Mouse (Mus musculus): Measurements from ENCODE around the gene Sh2d6. TPM values are rescaled to one million over a fixed set of nuclear protein-coding genes. Genes with fewer than 3 reads are reported as not detected.
"Not testable (repeated sequence)": the region's sequence is repeated elsewhere in the genome, so short reads cannot be mapped to it uniquely, and the experiment has no call there.

Sh2d6 gene
- polyA plus RNA-seq, 1 experiment from 2014 or later, result 0.39 TPM

DNA sequence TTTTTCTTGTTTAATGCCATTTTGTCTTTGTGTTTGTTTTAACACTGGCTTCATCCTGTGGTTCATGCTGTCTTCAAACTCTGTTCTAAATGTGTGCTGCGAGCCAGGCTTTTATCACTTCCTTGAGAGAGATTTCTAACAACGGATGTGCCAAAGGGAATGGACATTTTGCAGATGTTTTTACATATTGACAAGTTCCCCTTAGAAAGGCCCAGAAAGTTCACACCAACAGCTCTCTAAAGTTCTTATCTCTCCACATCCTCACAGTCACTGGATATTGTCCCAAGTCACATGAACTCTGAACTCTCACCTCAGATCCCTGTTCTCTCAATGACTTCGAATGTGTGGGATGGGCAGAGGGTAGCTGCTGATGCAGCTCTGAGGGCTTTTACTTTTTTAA, 30.4 kb downstream of the Sh2d6 start:
- Histone ChIP-seq H3K4me2 (ENCODE audit: low read length) (no peak overlapping the region), H3K27me3 (replicated peaks; ENCODE audit: control insufficient read depth, insufficient read depth, low read length) (no peaks in the 10 kb centered on the region), H3K4me1 (replicated peaks; ENCODE audit: control insufficient read depth, insufficient read depth, low read length) (no peaks in the 10 kb centered on the region), H3K27ac (ENCODE audit: low read length) (no peak overlapping the region), H3K9me3 (ENCODE audit: control insufficient read depth, low read length) (no peaks in the 10 kb centered on the region), H3K4me3 (replicated peaks; ENCODE audit: low read length) (no peak overlapping the region), H3K36me3 (ENCODE audit: control insufficient read depth, insufficient read depth) (no peaks in the 10 kb centered on the region), H3K9ac (replicated peaks; ENCODE audit: low read depth, low read length) (no peak overlapping the region)
- 86% methylated on average over 3 of the region's 3 CpGs for WGBS
- ATAC-seq, result no peak

- ATAC-seq, result no peak
- Histone ChIP-seq H3K9me3 (ENCODE audit: control insufficient read depth, low read length) (no peaks in the 10 kb centered on the region), H3K4me3 (replicated peaks; ENCODE audit: low read length) (no peak overlapping the region), H3K4me1 (replicated peaks; ENCODE audit: control insufficient read depth, insufficient read depth, low read length) (no peaks in the 10 kb centered on the region), H3K27ac (ENCODE audit: low read length) (no peak overlapping the region), H3K27me3 (replicated peaks; ENCODE audit: control insufficient read depth, insufficient read depth, low read length) (no peaks in the 10 kb centered on the region), H3K9ac (replicated peaks; ENCODE audit: low read depth, low read length) (no peak overlapping the region), H3K4me2 (ENCODE audit: low read length) (no peak overlapping the region), H3K36me3 (ENCODE audit: control insufficient read depth, insufficient read depth) (no peaks in the 10 kb centered on the region)
Observed at GRCm38 (mm10) chr6:72489534-72489933, 32.0 kb downstream of the Sh2d6 start.

- H3K27me3 ChIP-seq (replicated peaks; ENCODE audit: control insufficient read depth, insufficient read depth, low read length), result no peaks in the 10 kb centered on the region
- 64% methylated on average over 3 of the region's 3 CpGs for WGBS
Observed at GRCm38 (mm10) chr6:72488850-72489249, 32.7 kb downstream of the Sh2d6 start.

GRCm38 (mm10) chr6:72487282-72487681, 34.2 kb downstream of the Sh2d6 start:
- Histone ChIP-seq H3K4me1 (replicated peaks; ENCODE audit: control insufficient read depth, insufficient read depth, low read length) (no peaks in the 10 kb centered on the region), H3K4me3 (replicated peaks; ENCODE audit: low read length) (no peak overlapping the region), H3K27me3 (replicated peaks; ENCODE audit: control insufficient read depth, insufficient read depth, low read length) (no peaks in the 10 kb centered on the region), H3K27ac (ENCODE audit: low read length) (no peak overlapping the region), H3K4me2 (ENCODE audit: low read length) (no peak overlapping the region), H3K9ac (replicated peaks; ENCODE audit: low read depth, low read length) (no peak overlapping the region), H3K36me3 (ENCODE audit: control insufficient read depth, insufficient read depth) (no peaks in the 10 kb centered on the region), H3K9me3 (ENCODE audit: control insufficient read depth, low read length) (no peaks in the 10 kb centered on the region)
- no peak for ATAC-seq
- WGBS, result 66% methylated on average over 3 of the region's 3 CpGs

More at GRCm38 (mm10) chr6:72488850-72489249, 32.7 kb downstream of the Sh2d6 start:
- no peak for ATAC-seq
- no peak overlapping the region for H3K9ac ChIP-seq (replicated peaks; ENCODE audit: low read depth, low read length)
- H3K4me1 ChIP-seq (replicated peaks; ENCODE audit: control insufficient read depth, insufficient read depth, low read length), result no peaks in the 10 kb centered on the region
- no peaks in the 10 kb centered on the region for H3K9me3 ChIP-seq (ENCODE audit: control insufficient read depth, low read length)
- no peak overlapping the region for H3K4me3 ChIP-seq (replicated peaks; ENCODE audit: low read length)
- H3K27ac ChIP-seq (ENCODE audit: low read length), result no peak overlapping the region
- H3K4me2 ChIP-seq (ENCODE audit: low read length), result no peak overlapping the region
- no peaks in the 10 kb centered on the region for H3K36me3 ChIP-seq (ENCODE audit: control insufficient read depth, insufficient read depth)

DNA sequence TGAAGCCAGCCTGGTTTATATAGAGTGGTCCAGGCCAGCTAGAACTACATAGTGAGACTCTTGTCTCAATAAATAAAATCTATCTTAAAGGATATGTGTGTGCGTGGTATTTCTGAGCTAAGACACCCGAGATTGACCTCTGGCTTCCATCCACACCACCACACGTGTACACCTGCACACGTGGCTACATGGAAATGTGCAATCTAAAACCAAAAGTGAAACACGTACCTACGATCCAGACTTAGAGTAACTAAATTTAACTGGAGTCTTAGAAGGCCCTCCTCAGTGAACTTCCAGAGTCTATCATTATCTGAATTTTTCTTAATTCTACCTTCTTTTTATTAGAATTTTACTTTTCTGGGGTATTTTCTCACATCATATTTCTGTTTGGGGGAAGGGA, 35.2 kb downstream of the Sh2d6 start:
- H3K4me3 ChIP-seq (replicated peaks; ENCODE audit: low read length), result no peak overlapping the region
- no peaks in the 10 kb centered on the region for H3K27me3 ChIP-seq (replicated peaks; ENCODE audit: control insufficient read depth, insufficient read depth, low read length)
- no peak overlapping the region for H3K4me2 ChIP-seq (ENCODE audit: low read length)
- H3K36me3 ChIP-seq (ENCODE audit: control insufficient read depth, insufficient read depth), result no peaks in the 10 kb centered on the region
- no peak overlapping the region for H3K9ac ChIP-seq (replicated peaks; ENCODE audit: low read depth, low read length)
- ATAC-seq, result no peak
- no peaks in the 10 kb centered on the region for H3K9me3 ChIP-seq (ENCODE audit: control insufficient read depth, low read length)
- no peaks in the 10 kb centered on the region for H3K4me1 ChIP-seq (replicated peaks; ENCODE audit: control insufficient read depth, insufficient read depth, low read length)
- 90% methylated on average over 6 of the region's 6 CpGs for WGBS
- no peak overlapping the region for H3K27ac ChIP-seq (ENCODE audit: low read length)

DNA sequence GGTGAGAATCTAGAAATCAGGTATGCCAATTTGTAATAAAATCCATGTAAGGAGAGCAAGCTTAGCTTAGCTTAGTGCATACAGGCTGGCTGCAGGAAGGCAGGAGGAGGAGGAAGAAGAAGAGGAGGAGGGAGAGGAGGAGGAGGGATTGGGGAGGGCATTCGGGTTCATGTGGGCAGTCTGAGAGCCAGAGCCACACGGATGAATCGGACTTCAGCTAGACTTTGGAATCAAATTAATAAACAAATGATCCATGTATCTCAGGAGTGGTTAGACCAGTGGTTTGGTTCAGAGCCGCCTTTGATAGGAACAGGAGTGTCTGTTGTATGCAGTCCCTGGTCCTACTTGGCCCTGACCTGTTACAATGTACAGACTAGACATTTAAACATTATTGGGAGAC, 36.6 kb downstream of the Sh2d6 start:
- Histone ChIP-seq H3K9me3 (ENCODE audit: control insufficient read depth, low read length) (no peaks in the 10 kb centered on the region), H3K36me3 (ENCODE audit: control insufficient read depth, insufficient read depth) (no peaks in the 10 kb centered on the region)
- no peak for ATAC-seq

GRCm38 (mm10) chr6:72482156-72482555, 39.4 kb downstream of the Sh2d6 start:
- Histone ChIP-seq H3K4me2 (ENCODE audit: low read length) (no peak overlapping the region), H3K36me3 (ENCODE audit: control insufficient read depth, insufficient read depth) (no peaks in the 10 kb centered on the region), H3K4me1 (replicated peaks; ENCODE audit: control insufficient read depth, insufficient read depth, low read length) (no peaks in the 10 kb centered on the region), H3K4me3 (replicated peaks; ENCODE audit: low read length) (no peak overlapping the region), H3K27me3 (replicated peaks; ENCODE audit: control insufficient read depth, insufficient read depth, low read length) (no peaks in the 10 kb centered on the region), H3K9ac (replicated peaks; ENCODE audit: low read depth, low read length) (no peak overlapping the region), H3K9me3 (ENCODE audit: control insufficient read depth, low read length) (no peaks in the 10 kb centered on the region), H3K27ac (ENCODE audit: low read length) (no peak overlapping the region)
- WGBS, result 49% methylated on average over 2 of the region's 2 CpGs
- no peak for ATAC-seq

More for the DNA sequence above, 36.6 kb downstream of the Sh2d6 start:
- H3K27me3 ChIP-seq (replicated peaks; ENCODE audit: control insufficient read depth, insufficient read depth, low read length), result no peaks in the 10 kb centered on the region
- H3K4me3 ChIP-seq (replicated peaks; ENCODE audit: low read length), result no peak overlapping the region
- WGBS, result 74% methylated on average over 4 of the region's 4 CpGs
- no peak overlapping the region for H3K4me2 ChIP-seq (ENCODE audit: low read length)
- H3K27ac ChIP-seq (ENCODE audit: low read length), result no peak overlapping the region
- no peaks in the 10 kb centered on the region for H3K4me1 ChIP-seq (replicated peaks; ENCODE audit: control insufficient read depth, insufficient read depth, low read length)
- H3K9ac ChIP-seq (replicated peaks; ENCODE audit: low read depth, low read length), result no peak overlapping the region

DNA sequence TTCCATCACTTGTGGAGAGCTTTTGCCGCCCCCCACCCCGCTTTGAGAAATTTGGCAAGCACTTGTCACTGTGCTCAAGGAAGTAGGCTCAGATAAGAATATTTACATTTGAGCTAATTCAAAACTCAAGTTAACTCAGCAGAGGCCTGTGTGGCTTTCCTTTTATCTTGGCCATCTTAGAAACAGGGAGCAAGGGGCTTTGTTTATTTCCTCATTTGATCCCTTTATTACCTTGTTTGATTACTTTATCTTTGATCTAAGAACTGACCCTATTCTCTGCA, 41.1 kb downstream of the Sh2d6 start:
- Histone ChIP-seq H3K36me3 (ENCODE audit: control insufficient read depth, insufficient read depth) (no peaks in the 10 kb centered on the region), H3K4me2 (ENCODE audit: low read length) (no peak overlapping the region), H3K27me3 (replicated peaks; ENCODE audit: control insufficient read depth, insufficient read depth, low read length) (no peaks in the 10 kb centered on the region), H3K9ac (replicated peaks; ENCODE audit: low read depth, low read length) (no peak overlapping the region), H3K4me3 (replicated peaks; ENCODE audit: low read length) (no peak overlapping the region), H3K27ac (ENCODE audit: low read length) (no peak overlapping the region), H3K9me3 (ENCODE audit: control insufficient read depth, low read length) (no peaks in the 10 kb centered on the region), H3K4me1 (replicated peaks; ENCODE audit: control insufficient read depth, insufficient read depth, low read length) (no peaks in the 10 kb centered on the region)
- 95% methylated on average over 2 of the region's 2 CpGs for WGBS
- no peak for ATAC-seq

DNA sequence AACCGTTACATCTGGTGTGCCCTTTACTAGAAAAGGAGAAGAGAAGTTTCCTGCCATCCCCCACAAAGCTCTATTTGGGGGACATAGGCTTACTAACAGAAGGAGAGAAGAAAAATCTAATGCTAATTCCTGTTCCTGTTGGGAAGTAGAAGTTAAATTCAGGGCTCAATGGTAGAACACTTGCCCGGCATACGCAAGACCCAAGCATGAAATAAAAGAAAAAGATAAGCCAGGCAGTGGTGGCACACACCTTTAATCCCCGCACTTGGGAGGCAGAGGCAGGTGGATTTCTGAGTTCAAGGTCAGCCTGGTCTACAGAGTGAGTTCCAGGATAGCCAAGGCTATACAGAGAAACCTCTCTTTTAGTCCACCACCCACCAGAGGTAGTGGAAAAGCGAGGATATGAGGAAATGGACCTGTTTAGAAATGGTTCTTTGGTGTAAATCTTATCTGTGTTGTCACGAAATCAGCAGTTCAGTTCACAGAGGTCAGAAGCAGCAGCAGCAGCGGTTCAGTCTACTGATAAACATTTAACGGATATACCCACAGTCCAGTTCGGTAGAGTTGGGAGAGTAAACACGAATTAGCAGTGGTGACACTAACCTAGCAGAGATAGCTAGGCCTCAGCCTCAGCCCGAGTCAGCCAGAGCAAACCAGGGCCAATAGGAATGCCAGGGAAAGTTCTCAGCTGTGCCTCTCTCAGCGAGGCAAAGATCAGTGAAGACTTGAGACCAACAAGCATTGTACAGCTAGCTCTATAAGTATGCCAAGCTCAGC, 41.7 kb downstream of the Sh2d6 start:
- Histone ChIP-seq H3K4me1 (replicated peaks; ENCODE audit: control insufficient read depth, insufficient read depth, low read length) (no peaks in the 10 kb centered on the region), H3K36me3 (ENCODE audit: control insufficient read depth, insufficient read depth) (no peaks in the 10 kb centered on the region), H3K9me3 (ENCODE audit: control insufficient read depth, low read length) (no peaks in the 10 kb centered on the region), H3K4me2 (ENCODE audit: low read length) (no peak overlapping the region), H3K4me3 (replicated peaks; ENCODE audit: low read length) (no peak overlapping the region), H3K9ac (replicated peaks; ENCODE audit: low read depth, low read length) (no peak overlapping the region), H3K27ac (ENCODE audit: low read length) (no peak overlapping the region), H3K27me3 (replicated peaks; ENCODE audit: control insufficient read depth, insufficient read depth, low read length) (no peaks in the 10 kb centered on the region)
- no peak for ATAC-seq
- WGBS, result 92% methylated on average over 12 of the region's 12 CpGs

- H3K4me3 ChIP-seq (replicated peaks; ENCODE audit: low read length); H3K9ac ChIP-seq (replicated peaks; ENCODE audit: low read depth, low read length); H3K4me1 ChIP-seq (replicated peaks; ENCODE audit: control insufficient read depth, insufficient read depth, low read length); H3K4me2 ChIP-seq (ENCODE audit: low read length); H3K27me3 ChIP-seq (replicated peaks; ENCODE audit: control insufficient read depth, insufficient read depth, low read length); H3K27ac ChIP-seq (ENCODE audit: low read length); H3K9me3 ChIP-seq (ENCODE audit: control insufficient read depth, low read length); H3K36me3 ChIP-seq (ENCODE audit: control insufficient read depth, insufficient read depth); ATAC-seq: not testable (repeated sequence)
- 80% methylated on average over 3 of the region's 3 CpGs for WGBS
Observed at GRCm38 (mm10) chr6:72478691-72479090, 42.8 kb downstream of the Sh2d6 start.
